Mouse (Mus musculus) kidney, postnatal 10 days (tissue): Measurements from ENCODE around the gene Col4a3.

Experiments
- DNase-seq: peaks from one replicate; pipeline ENCODE4 v3.0.0; 2021; ENCODE audit warnings: mixed read lengths

The Col4a3 gene

GRCm38 (mm10) chr1:82686866-82687265 is 100.1 kb downstream of the Col4a3 start:
- DNase-seq = no peak

GRCm38 (mm10) chr1:82687931-82688330 is 101.2 kb downstream of the Col4a3 start:
- no peak for DNase-seq

DNA sequence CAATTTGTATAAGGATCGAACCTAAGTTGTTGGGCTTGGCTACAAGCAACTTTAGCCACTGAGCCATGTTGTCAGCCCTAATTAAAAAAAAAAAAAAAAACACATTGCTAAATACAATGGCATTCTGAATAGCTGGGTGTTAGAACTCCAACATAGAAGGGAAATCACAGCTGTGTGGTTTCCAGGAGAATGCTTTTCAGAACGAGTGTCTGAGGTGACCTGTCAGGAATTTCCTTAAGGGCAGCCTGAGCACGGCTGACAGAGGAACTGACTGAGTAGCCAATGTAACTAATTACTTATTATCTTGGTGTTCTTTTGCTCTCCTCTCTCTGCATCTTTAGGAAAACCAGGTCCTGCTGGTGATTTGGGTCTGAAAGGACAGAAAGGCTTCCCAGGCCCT is 109.2 kb downstream of the Col4a3 start:
- no peak for DNase-seq

GRCm38 (mm10) chr1:82717816-82718512 is 131.2 kb downstream of the Col4a3 start:
- no peak for DNase-seq

GRCm38 (mm10) chr1:82724339-82725025 is 137.8 kb downstream of the Col4a3 start, which contains the start of gene Mff:
TSS of gene Mff (plus strand) at chr1:82724890.
- peak; percentile 96 for DNase-seq

- DNase-seq = no peak
Observed at GRCm38 (mm10) chr1:82725026-82725874, 138.5 kb downstream of the Col4a3 start.

DNA sequence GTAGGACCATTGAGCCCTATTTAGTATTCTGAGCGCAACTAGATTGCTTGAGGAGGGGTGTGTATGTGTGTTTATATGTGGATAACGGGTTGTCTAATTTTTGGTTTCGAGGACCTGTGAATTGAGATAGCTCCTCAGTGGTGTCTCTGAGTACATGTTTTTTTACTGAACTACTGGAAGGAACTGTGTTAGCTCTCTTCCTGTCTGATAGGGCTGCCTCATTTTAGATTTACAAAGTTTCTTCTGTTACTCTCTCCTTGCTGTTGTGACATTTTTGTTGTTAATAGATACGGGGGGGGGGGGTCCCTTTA is 139.1 kb downstream of the Col4a3 start:
- DNase-seq = no peak

GRCm38 (mm10) chr1:82726482-82726881 is 139.8 kb downstream of the Col4a3 start:
- no peak for DNase-seq

- DNase-seq = no peak
Observed at GRCm38 (mm10) chr1:82733357-82733756, 146.6 kb downstream of the Col4a3 start.

GRCm38 (mm10) chr1:82738066-82738465 is 151.3 kb downstream of the Col4a3 start:
- DNase-seq = no peak

GRCm38 (mm10) chr1:82741539-82741938 is 154.8 kb downstream of the Col4a3 start:
- no peak for DNase-seq

DNA sequence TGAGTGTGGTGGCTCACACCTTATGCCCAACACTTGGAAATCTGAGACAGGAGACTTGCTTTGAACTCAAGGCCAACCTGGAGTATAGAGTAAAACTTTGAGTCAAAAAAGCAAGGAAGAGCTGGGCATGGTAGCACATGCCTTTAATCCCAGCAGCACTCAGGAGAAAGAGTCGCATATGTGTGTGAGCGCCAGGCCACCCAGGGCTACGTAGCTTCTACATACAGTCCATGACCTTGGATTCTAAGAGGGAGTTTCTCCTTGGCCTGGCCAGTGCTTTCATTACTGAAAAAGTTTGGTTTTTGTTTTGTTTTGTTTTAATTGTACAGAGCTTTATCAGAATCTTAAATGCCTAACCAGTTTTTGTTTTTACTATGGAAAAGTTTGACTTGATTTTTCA is 157.2 kb downstream of the Col4a3 start:
- DNase-seq = no peak

GRCm38 (mm10) chr1:82746408-82746807 is 159.7 kb downstream of the Col4a3 start:
- no peak for DNase-seq

GRCm38 (mm10) chr1:82747714-82748452 is 161.2 kb downstream of the Col4a3 start:
- DNase-seq = no peak

GRCm38 (mm10) chr1:82759520-82759919 is 172.8 kb downstream of the Col4a3 start:
- DNase-seq = no peak

DNA sequence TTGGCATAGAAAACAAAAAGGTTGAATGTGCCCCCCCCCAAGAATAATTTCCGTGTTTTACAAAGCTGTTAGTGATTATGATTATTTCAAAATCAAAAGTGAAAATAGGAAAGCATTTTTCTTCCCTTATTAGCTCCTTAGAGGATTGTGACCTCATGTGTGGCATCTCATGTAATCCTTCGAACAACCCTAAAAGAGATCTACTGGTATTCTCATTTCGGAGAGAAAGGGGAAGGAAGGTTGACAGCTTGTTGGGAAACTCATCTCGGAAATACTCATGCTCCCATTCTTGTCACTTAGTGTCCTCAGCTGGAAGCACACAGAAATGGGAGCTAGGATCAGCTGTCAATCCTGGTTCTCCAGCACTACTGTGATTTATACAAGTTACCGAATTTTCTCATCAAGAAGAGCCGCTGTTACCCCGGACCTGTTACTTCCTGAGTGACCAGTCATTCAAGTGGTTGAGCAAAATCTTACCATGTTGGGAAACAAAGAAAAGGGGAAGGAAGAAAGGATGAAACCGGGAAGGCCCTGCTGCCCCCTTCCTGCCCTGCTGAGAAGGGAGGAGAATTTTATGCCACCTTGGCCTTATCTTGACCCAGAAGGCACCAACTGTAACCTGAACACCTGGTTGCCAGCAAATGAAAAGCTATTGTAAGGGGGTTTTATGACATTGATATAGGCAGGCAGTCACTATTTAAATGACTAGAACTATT is 174.9 kb downstream of the Col4a3 start:
- DNase-seq = no peak

GRCm38 (mm10) chr1:82762274-82762673 is 175.6 kb downstream of the Col4a3 start:
- no peak for DNase-seq

DNA sequence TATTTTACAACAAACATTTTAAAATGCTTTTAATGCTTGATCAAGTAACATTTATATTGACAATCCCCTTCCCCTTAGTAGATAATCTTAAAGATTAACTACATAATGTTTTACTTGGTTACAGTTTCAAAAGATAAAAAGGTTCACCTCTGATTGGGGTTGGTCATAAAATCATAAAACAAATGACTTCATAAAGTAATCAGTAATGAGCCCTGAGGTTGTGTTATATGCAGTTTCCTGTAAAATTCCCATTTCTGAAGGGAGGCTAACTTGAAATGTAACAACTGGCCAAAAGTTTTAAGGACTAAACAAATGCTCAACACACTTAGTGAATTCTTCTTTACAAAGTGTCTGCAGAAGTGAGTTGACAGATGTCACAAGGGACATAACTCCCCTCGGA is 179.5 kb downstream of the Col4a3 start:
- no peak for DNase-seq

GRCm38 (mm10) chr1:82766641-82767040 is 179.9 kb downstream of the Col4a3 start:
- no peak for DNase-seq

DNA sequence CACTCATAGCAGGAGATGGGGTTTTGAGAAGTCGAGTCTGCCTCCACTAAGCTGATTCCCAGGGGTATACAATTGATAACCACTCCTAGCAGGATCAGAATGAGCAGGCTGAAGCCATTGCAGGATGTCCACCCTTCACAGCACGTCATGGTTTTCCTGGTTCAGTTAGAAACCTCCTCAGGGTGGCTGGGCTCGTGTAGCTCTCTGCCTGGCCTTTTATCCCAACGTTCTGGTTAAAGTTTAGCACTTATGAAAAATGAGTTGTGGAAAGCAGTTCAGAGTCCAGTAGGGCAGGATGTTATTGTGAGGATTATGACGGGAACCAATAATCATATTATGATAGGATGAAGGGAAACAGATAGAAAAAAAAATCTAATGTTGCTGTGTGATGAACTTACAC is 181.5 kb downstream of the Col4a3 start, which contains the start of gene Tm4sf20:
Gene Tm4sf20, minus strand, starts transcription at position 193 of the 400 bp plus-strand sequence.
- DNase-seq = no peak

- DNase-seq = no peak
Observed at GRCm38 (mm10) chr1:82771022-82771586, 184.4 kb downstream of the Col4a3 start, which contains the start of gene Gm47791. TSS of gene Gm47791 (minus strand) at chr1:82771243.
